Mouse (Mus musculus) lung, embryonic 15.5 days (tissue): ENCODE results near the gene Hectd2. TPM values are rescaled to one million over a fixed set of nuclear protein-coding genes. Genes with fewer than 3 reads are reported as not detected.

ENCODE experiments used
- ATAC-seq: fragments of 200-750 bp; cut with Nextera tagmentation; 2 replicates; pipeline ENCODE4 v1.8.0; 2017; ENCODE audit warnings: moderate number of reproducible peaks, borderline replicate concordance; ENCODE audit not compliant: low FRiP score, low TSS enrichment; ENCODE audit errors: extremely low read depth
- H3K27ac ChIP-seq: fragments of 300-500 bp; sonication (generic); 2 replicates; pipeline ENCODE4 v1.5.1; 2015; ENCODE audit warnings: moderate library complexity, mild to moderate bottlenecking, inconsistent platforms
- H3K27me3 ChIP-seq: fragments of 300-500 bp; sonication (generic); 2 replicates; pipeline ENCODE4 v1.6.1; 2015; ENCODE audit warnings: inconsistent platforms
- H3K36me3 ChIP-seq: fragments of 300-500 bp; sonication (generic); 2 replicates; pipeline ENCODE4 v1.6.1; 2015; ENCODE audit warnings: inconsistent platforms
- H3K4me1 ChIP-seq: fragments of 300-500 bp; sonication (generic); 2 replicates; pipeline ENCODE4 v1.6.1; 2015; ENCODE audit warnings: inconsistent platforms
- H3K4me2 ChIP-seq: fragments of 300-500 bp; sonication (generic); 2 replicates; pipeline ENCODE4 v1.6.1; 2015; ENCODE audit warnings: inconsistent platforms, mild to moderate bottlenecking, moderate library complexity
- H3K4me3 ChIP-seq: fragments of 300-500 bp; sonication (generic); 2 replicates; pipeline ENCODE4 v1.5.1; 2015; ENCODE audit warnings: mild to moderate bottlenecking, inconsistent platforms
- H3K9ac ChIP-seq: fragments of 300-500 bp; sonication (generic); 2 replicates; pipeline ENCODE4 v1.6.1; 2015; ENCODE audit warnings: inconsistent platforms
- H3K9me3 ChIP-seq: fragments of 300-500 bp; sonication (generic); 2 replicates; pipeline ENCODE4 v1.6.1; 2016; ENCODE audit warnings: inconsistent platforms
- WGBS: fragments of 180-500 bp; shearing (Covaris S2); methylation state at CpG from one replicate; pipeline ENCODE4 v1.1.7; 2015; 5-methylcytosine and 5-hydroxymethylcytosine counted together
- polyA plus RNA-seq: library from polyadenylated mRNA; unstranded; fragments of >200 nt; fragmentation: Nextera tagmentation; extraction: Ambion mirVana; gene quantifications from 2 replicates; pipeline ENCODE4 v1.2.1, GENCODE M21; 2015

The Hectd2 gene
- polyA plus RNA-seq, 1 experiment from 2014 or later: 4.6 TPM

DNA sequence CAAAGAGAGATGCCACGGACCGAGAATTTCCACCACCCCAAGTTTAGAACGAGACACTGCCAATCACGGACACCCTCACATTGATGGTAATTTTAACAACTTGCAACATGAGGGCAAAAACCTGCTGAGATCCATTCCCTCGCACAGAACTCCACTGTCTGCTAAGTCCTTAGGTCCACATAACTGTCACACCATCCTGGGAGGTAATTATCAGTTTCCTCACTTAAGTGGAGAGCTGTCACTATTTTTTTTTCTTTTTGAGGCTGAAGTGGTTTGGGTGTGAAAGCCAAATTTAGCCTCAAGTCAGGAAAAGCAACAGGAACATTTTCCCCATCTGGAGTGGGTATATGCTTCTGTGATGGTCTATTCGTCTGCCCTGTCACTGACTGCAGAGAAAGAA lies 110.0 kb downstream of the Hectd2 start:
- no peak overlapping the region for H3K4me2 ChIP-seq
- no peak overlapping the region for H3K4me3 ChIP-seq
- peaks cover 3% of the 10 kb centered on the region; the same call in 1 of the 2 replicates for H3K4me1 ChIP-seq
- no peaks in the 10 kb centered on the region for H3K9me3 ChIP-seq
- H3K27me3 ChIP-seq: no peaks in the 10 kb centered on the region
- ATAC-seq: no peak
- H3K9ac ChIP-seq: no peak overlapping the region
- 75% methylated on average over 6 of the region's 6 CpGs for WGBS
- no peaks in the 10 kb centered on the region for H3K36me3 ChIP-seq
- H3K27ac ChIP-seq: no peak overlapping the region

DNA sequence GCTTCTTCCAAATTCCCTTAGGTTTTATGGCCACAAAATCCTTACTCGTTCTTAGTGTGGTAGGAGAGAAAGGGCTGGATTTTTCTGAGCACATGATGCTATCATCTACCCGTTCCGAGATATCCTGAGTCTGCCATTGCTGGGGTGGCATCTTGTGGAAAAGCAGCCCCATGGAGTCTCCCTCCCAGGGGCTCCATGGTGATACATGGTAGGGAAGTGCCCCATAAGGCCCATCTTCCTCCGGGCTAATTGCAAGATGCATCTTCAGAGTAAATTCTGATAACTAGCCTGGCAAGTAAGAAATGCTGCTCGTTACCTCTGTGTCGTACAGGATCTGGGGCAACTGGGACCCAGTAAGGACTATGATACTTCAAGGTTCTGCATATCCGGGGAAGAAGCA lies 110.8 kb downstream of the Hectd2 start:
- peaks cover 3% of the 10 kb centered on the region; the same call in 1 of the 2 replicates for H3K4me1 ChIP-seq
- ATAC-seq: no peak

DNA sequence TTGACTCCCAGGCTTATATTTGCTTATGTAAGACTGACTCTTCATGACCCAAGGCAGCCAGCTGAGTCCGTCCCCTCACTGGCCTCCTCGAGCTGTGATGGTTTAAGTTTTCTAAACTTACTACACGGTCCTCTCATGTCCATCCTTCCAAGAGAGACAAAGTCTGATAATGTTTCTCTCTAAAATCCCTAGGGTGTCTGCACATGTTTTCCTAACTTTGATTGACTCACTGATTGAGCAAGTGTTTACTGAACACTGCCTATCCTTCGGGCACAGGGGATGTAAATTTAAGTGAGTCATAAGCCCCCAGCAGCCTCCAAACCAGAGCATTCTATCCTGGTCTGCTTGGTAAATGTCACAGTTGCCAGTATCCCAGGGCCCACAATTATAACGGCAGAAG lies 111.2 kb downstream of the Hectd2 start:
- Histone ChIP-seq H3K27me3 (no peaks in the 10 kb centered on the region), H3K9me3 (no peaks in the 10 kb centered on the region), H3K4me3 (no peak overlapping the region), H3K4me1 (peaks cover 3% of the 10 kb centered on the region; the same call in 1 of the 2 replicates), H3K4me2 (no peak overlapping the region), H3K27ac (no peak overlapping the region), H3K36me3 (no peaks in the 10 kb centered on the region), H3K9ac (no peak overlapping the region)
- 27% methylated on average over 5 of the region's 5 CpGs for WGBS
- no peak for ATAC-seq

More for the DNA sequence above, 110.8 kb downstream of the Hectd2 start:
- H3K27ac ChIP-seq: no peak overlapping the region
- no peaks in the 10 kb centered on the region for H3K27me3 ChIP-seq
- H3K9ac ChIP-seq: no peak overlapping the region
- no peaks in the 10 kb centered on the region for H3K36me3 ChIP-seq
- no peak overlapping the region for H3K4me3 ChIP-seq
- H3K9me3 ChIP-seq: no peaks in the 10 kb centered on the region
- 76% methylated on average over 7 of the region's 7 CpGs for WGBS
- H3K4me2 ChIP-seq: no peak overlapping the region

DNA sequence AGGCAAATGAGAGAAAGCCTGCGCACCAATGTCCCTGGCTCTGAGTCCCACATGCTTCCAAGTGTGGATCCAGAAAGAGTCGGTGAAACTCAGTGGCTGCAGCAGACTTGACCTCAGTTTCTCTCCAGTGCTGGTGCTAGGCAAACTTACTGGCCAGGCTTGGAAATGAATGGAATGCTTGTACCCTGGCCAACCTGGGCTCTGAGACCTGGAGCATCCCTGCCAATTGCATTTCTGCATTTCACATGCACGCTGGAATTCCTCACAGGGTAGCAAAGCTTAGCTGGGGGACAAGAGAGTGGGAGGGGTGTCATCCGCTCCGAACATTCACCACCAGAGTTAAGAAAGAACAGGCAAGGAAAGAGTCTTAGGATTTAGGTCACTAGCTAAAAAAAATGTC lies 112.0 kb downstream of the Hectd2 start:
- no peak for ATAC-seq
- no peak overlapping the region for H3K27ac ChIP-seq
- no peak overlapping the region for H3K4me3 ChIP-seq
- peaks cover 3% of the 10 kb centered on the region; the same call in 1 of the 2 replicates for H3K4me1 ChIP-seq
- H3K9me3 ChIP-seq: no peaks in the 10 kb centered on the region
- no peaks in the 10 kb centered on the region for H3K36me3 ChIP-seq
- no peaks in the 10 kb centered on the region for H3K27me3 ChIP-seq
- WGBS: 85% methylated on average over 5 of the region's 5 CpGs
- H3K4me2 ChIP-seq: no peak overlapping the region
- no peak overlapping the region for H3K9ac ChIP-seq

DNA sequence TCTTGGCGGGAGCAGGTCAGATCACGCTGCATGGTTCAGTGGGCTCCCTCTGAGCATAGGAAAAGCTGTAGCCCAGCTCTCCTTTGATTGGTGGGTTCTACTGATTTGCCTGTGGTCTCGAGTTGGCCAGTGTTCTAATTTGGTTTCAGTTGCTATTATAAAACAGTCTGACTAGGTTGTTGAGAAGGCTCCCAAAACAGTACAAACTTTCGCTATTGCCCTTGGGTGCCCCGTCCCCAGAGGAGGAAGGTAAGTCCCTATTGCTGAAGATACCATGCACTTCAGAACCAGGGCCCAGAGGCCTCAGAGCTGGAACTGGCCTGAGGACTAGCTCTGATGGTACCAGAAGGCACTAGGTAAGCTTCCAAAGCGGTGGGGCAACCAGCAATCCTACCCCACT lies 112.9 kb downstream of the Hectd2 start:
- Histone ChIP-seq H3K4me3 (no peak overlapping the region), H3K4me1 (peaks cover 3% of the 10 kb centered on the region; the same call in 1 of the 2 replicates), H3K9ac (no peak overlapping the region), H3K36me3 (no peaks in the 10 kb centered on the region), H3K27ac (no peak overlapping the region), H3K4me2 (no peak overlapping the region), H3K27me3 (no peaks in the 10 kb centered on the region), H3K9me3 (no peaks in the 10 kb centered on the region)
- whole genome bisulfite sequencing: 90% methylated on average over 6 of the region's 6 CpGs
- ATAC-seq: no peak

DNA sequence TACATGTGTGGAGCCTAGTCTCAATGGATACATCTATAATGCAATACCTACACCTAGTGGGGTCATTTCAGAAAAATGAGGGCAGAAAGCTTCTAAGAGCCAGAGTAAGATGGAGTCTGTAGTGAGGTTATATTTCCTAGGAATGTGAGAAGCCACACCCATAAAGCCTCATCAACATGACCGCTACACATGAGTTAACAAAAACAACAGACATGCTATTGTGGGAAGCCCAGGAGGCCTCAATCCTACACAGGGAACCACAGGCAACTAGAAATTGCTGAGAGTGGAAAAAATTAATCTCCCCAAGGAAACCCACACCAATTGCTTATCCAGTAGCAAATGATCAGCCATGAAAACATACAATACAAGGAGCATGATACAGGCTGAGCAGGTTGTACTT lies 113.7 kb downstream of the Hectd2 start:
- ATAC-seq: no peak

DNA sequence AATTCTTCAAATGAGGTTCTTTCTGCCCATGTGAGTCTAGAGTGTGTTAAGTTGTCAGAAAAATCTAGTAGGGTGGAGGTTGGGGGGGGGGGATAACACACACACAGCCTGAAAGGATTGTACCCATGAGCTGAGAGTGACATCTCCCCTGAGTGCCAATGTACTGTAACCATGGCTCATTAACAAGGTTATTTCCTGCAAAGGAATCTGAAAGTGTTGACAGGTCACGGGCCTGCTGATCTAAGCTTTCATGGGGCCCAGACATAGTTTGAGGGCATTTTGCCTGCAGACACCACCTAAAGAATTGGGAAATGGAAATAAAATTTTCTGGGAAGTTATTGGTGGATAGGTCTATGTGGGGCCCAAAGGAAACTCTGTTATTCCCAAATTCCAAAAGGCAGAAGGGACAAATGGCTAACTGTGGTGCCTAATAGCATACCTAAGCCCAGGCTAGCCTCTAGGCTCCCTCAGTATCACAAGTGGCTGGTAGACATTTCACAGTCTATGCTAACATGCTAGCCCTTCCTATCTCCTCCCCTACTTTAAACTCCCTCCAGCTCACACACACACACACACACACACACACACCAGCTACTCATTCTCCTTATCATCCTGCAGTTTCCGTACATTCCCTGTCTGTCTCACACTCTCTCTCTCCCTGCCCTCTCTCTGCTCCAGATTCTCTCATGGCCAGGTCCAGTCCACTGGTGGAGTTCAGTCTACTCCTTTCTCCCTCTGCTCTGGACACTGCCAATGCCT lies 114.6 kb downstream of the Hectd2 start:
- no peak for ATAC-seq
- no peaks in the 10 kb centered on the region for H3K27me3 ChIP-seq
- H3K9ac ChIP-seq: no peak overlapping the region
- no peak overlapping the region for H3K4me3 ChIP-seq
- WGBS: 54% methylated on average over 2 of the region's 2 CpGs
- H3K4me2 ChIP-seq: no peak overlapping the region
- H3K27ac ChIP-seq: 0 out of 2 replicates have a peak overlapping the region, but pooled peaks have one; percentile 26
- H3K4me1 ChIP-seq: peaks cover 3% of the 10 kb centered on the region; the same call in 1 of the 2 replicates
- no peaks in the 10 kb centered on the region for H3K36me3 ChIP-seq
- H3K9me3 ChIP-seq: no peaks in the 10 kb centered on the region

More for the DNA sequence above, 113.7 kb downstream of the Hectd2 start:
- 88% methylated on average over 1 of the region's 1 CpGs for WGBS
- H3K4me1 ChIP-seq: peaks cover 3% of the 10 kb centered on the region; the same call in 1 of the 2 replicates
- no peaks in the 10 kb centered on the region for H3K9me3 ChIP-seq
- no peak overlapping the region for H3K4me2 ChIP-seq
- H3K9ac ChIP-seq: no peak overlapping the region
- H3K36me3 ChIP-seq: no peaks in the 10 kb centered on the region
- H3K27ac ChIP-seq: no peak overlapping the region
- H3K4me3 ChIP-seq: no peak overlapping the region
- no peaks in the 10 kb centered on the region for H3K27me3 ChIP-seq

DNA sequence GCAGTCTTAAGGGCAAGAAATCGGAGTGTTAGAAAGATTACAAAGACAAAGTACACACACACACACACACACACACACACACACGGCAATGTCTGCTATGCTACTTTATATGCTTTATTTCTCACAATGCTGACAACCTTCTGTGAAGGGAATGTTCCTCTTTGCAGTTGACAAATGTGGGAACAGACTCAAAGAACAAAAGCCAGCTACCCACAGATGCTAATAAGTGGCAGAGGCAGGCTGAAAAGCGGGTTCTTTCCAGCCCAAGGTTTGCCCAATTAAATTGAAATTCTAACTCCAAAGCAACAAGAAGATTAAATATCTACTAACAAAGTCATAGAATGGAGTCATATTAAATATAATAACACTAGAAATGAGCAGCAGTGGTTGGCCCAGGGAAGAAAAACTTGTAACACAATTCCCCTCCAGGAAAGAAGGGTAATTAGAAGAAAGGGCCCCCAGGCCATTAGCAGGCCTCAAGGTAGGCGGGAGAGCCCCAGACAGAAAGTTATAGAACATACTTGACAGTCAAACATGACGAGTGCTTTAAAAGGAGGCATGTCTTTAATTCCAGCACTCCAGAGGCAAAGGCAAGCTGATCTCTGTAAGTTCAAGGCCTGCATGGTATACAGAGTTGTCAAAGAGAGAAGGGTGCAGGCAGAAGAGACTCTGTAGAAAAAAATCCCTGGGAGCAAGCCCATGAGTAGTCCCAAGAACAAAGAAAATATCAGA lies 115.4 kb downstream of the Hectd2 start:
- 60% methylated on average over 5 of the region's 5 CpGs for WGBS
- no peak overlapping the region for H3K9ac ChIP-seq
- no peak overlapping the region for H3K4me2 ChIP-seq
- peaks cover 3% of the 10 kb centered on the region; the same call in 1 of the 2 replicates for H3K4me1 ChIP-seq
- ATAC-seq: no peak
- no peaks in the 10 kb centered on the region for H3K9me3 ChIP-seq
- 0 out of 2 replicates have a peak overlapping the region, but pooled peaks have one; percentile 2 for H3K27ac ChIP-seq
- no peak overlapping the region for H3K4me3 ChIP-seq
- H3K36me3 ChIP-seq: no peaks in the 10 kb centered on the region
- H3K27me3 ChIP-seq: no peaks in the 10 kb centered on the region

Other genes starting within 250 kb of the Hectd2 start
- gene Pcgf5, start 206.3 kb upstream of the Hectd2 start, polyA plus RNA-seq: 18.4 and 18.9 TPM in 2 replicates
- 83.4 and 84.3 TPM in 2 replicates for gene Ppp1r3c, start 182.0 kb downstream of the Hectd2 start, polyA plus RNA-seq